Mouse (Mus musculus): ENCODE results near the gene Scgb1b29.
"Not testable (repeated sequence)": the region's sequence is repeated elsewhere in the genome, so short reads cannot be mapped to it uniquely, and the experiment has no call there.

The Scgb1b29 gene

DNA sequence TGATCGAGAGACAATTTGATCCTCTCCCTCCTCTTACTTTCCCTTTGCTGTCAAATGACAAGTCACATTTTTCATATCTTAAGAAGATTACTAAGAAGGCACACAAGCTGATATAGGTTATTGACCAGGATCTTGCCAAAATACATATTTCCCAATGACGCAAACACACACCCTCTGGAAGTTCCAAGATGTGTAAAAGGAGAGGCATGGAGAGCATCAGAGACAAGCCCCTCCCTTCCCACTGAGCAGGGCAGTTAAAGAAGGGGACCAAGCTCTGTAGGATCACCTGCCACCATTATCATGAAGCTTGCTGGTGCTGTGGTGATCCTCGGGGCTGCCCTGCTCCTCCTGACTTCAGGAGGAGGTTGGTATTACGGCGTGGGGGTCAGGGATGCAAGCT lies at the start of gene Scgb1b29:
Gene Scgb1b29 (plus strand): TSS at position 301 of the 400 bp plus-strand sequence.
- not testable (repeated sequence) for DNase-seq

DNA sequence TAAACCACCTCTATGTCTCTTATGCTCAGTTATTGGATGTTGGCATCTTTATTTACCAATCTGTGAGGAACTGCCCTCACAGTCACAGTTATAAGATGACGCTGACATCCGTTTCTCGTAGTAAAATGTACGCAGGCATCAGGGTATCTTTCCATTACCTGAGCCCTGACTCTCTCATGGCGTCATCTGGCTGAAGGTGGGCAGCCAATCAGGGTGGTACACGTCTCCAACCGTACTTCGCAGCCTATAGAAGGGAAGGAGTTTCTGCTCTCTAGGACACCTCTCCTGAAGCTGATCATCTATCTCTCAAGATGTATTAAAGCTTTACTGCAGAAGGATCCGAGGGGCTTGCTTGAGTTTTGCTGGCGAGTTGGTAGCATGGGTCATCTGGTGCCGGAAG lies 12.7 kb upstream of the Scgb1b29 start:
- not testable (repeated sequence) for DNase-seq
